Mouse (Mus musculus): ENCODE measurements around the gene Cd7. TPM values are rescaled to one million over a fixed set of nuclear protein-coding genes. Genes with fewer than 3 reads are reported as not detected.
"Not testable (repeated sequence)": the region's sequence is repeated elsewhere in the genome, so short reads cannot be mapped to it uniquely, and the experiment has no call there.

Cd7 gene
- total RNA-seq (2021), result under 1 TPM in 1 of 2 experiments, not detected in 1; 0.26 TPM

- DNase-seq, result no peak
- intact Hi-C loops (cut with DNase I), result no loop called here
Observed at GRCm38 (mm10) chr11:121039302-121039701, at the start of gene Cd7. TSS of gene Cd7 (minus strand) at chr11:121039418.

- DNase-seq, result no peak
- intact Hi-C loops (cut with DNase I), result no loop called here
Observed at GRCm38 (mm10) chr11:121088997-121089396, 49.8 kb upstream of the Cd7 start.

DNA sequence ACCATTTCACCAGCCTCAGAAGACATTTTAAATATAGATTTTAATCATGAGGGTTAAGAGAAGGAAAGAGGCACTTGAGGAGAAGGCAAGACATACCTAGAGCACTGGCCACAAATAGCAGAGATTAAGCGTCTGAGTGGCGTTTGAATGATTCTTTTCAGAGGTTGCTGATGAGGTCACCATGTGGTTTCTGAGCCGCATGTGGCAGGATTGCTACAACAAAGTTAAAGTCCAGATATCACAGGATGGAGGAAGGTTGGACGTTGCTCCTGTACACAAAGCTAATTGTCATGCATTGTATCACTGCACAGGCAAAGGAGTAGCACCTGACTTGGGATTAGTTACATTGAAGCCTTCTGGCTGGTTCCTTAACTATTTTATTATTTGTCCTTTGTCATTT is 47.1 kb upstream of the Cd7 start:
- DNase-seq, result no peak
- intact Hi-C loops (cut with DNase I), result no loop called here

GRCm38 (mm10) chr11:121085181-121085580 is 46.0 kb upstream of the Cd7 start:
- intact Hi-C loops (cut with DNase I), result no loop called here
- no peak for DNase-seq

- peak; percentile 25 to 47 for DNase-seq
- intact Hi-C loops (cut with DNase I), result no loop called here
Observed at GRCm38 (mm10) chr11:121082857-121083500, 43.8 kb upstream of the Cd7 start.

- no peak for DNase-seq
- intact Hi-C loops (cut with DNase I), result no loop called here
Observed at GRCm38 (mm10) chr11:121082250-121082649, 43.0 kb upstream of the Cd7 start.

DNA sequence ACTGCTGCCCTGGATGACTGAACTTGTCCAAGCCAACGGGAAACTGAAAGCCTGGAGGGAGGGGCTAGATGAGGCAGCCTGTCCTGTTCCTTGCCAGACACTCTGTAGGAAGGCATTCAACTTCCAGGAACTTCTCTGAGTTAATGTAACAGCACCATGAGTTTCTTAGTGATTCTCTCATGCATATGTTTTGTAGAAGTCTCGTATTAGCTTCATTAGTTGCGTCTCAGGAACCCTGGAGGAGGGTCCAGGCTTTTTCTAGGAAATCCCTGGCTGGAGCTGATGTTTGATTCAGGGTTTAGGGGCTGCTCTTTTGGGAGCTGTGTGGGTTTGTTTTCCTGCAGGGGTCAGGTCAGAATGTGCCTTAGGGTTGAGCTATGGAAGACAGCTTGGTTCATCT is 41.9 kb upstream of the Cd7 start, which contains the start of gene Sectm1a:
Gene Sectm1a (minus strand): TSS at position 101 of the 400 bp plus-strand sequence.
- no peak for DNase-seq
- intact Hi-C loops (cut with DNase I), result no loop called here

- no peak for DNase-seq
- intact Hi-C loops (cut with DNase I), result no loop called here
Observed at GRCm38 (mm10) chr11:121080330-121080729, 41.1 kb upstream of the Cd7 start.

DNA sequence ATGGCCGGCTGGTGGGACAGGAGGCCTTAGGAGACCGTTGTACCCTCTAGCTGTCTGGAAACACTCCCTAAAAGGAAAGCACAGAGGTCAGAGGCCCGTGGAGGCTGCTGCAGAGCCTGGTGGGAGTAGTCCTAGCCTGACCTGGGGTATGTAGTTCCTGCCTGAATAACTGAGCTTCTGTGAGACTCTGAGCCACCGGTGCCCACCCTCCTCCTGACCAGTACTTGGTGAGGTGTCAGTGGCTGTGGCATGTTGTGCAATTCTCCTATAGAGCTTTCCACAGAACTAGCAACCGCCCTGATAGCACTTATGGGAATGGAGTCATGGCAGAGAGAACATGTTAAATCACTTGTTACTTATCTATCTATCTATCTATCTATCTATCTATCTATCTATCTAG is 36.4 kb upstream of the Cd7 start:
- intact Hi-C loops (cut with DNase I), result loop anchor here (5.0 kb wide), 1 partner anchor 47 kb away; no protein-coding TSS in a partner anchor
- DNase-seq, result no peak

DNA sequence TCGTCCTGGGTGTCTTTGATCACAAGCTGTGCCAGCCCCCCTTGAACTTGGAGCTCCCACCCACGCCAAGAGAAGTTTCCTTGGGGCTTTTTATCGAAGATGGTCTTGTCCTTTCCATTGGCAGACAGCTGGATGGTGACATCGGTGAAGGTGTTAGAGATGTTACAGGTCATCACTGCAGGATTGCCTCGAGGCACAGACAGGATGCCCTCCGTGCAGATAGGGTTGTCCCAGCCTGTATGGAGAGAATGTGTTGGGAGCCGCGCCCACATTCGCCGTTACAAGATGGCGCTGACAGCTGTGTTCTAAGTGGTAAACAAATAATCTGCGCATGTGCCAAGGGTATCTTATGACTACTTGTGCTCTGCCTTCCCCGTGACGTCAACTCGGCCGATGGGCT is 30.4 kb upstream of the Cd7 start:
- intact Hi-C loops (cut with DNase I), result loop anchor here (5.0 kb wide), 1 partner anchor 68 kb away; no protein-coding TSS in a partner anchor
- DNase-seq, result not testable (repeated sequence)

GRCm38 (mm10) chr11:121067895-121068294 is 28.7 kb upstream of the Cd7 start:
- intact Hi-C loops (cut with DNase I), result loop anchor here (5.0 kb wide), 1 partner anchor 69 kb away; no protein-coding TSS in a partner anchor
- no peak for DNase-seq

DNA sequence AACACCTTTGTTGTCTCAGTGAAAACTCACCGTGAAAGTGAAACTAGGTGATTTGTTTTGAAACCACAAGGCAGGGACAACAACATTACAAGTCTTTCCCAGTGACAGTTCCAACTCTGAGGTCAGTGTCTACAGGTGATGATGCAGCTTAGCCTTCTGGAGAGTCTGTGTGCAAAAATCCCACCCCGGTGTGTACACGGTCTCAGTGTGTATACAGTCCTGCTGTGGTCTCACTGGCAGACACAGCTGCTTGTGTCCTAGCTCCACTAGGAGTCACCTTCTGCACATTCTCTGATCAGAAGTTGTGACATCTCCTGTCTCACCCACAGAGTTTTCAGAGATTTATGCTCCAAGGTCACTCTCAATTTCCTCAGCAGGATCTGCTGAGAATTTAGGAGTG is 25.0 kb upstream of the Cd7 start:
- DNase-seq, result no peak

GRCm38 (mm10) chr11:121063379-121063778 is 24.2 kb upstream of the Cd7 start, which contains the start of gene Sectm1b:
TSS of gene Sectm1b (minus strand) at chr11:121063569.
- intact Hi-C loops (cut with DNase I), result loop anchor here (5.0 kb wide), 1 partner anchor 139 kb away; the partner anchor contains the start of genes Hexdc and Ogfod3
- no peak for DNase-seq

More for the DNA sequence above, 25.0 kb upstream of the Cd7 start:
- intact Hi-C loops (cut with DNase I), result loop anchor here (1.0 to 5.0 kb wide), 2 partner anchors 15 to 138 kb away; partner anchors contain the start of genes Hexdc and Ogfod3

DNA sequence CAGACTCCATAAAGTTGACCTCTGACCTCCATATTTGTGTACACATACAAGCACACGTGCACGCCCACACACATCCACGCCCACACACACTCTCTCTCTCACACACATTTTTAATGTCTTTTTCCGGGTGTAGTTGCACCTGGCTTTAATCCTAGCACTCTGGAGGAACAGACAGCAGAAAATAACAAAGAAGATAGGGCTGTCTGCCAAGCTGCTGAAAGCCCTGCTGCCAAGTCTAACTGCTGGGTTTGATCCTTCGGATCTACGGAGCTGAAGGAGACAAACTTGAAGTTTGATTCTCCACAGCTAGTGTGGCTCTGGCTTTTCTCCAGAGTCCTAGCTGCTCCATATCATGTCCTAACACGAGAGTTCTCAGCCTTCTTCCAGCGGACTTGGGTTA is 22.4 kb upstream of the Cd7 start:
- intact Hi-C loops (cut with DNase I), result loop anchor here (5.0 kb wide), 1 partner anchor 141 kb away; the partner anchor contains the start of genes Hexdc and Ogfod3
- peak in 1 of 2 experiments; percentile 27 for DNase-seq

- not testable (repeated sequence) for DNase-seq
- intact Hi-C loops (cut with DNase I), result loop anchor here (5.0 kb wide), 1 partner anchor 142 kb away; the partner anchor contains the start of genes Hexdc and Ogfod3
Observed at GRCm38 (mm10) chr11:121060401-121061067, 21.3 kb upstream of the Cd7 start.

DNA sequence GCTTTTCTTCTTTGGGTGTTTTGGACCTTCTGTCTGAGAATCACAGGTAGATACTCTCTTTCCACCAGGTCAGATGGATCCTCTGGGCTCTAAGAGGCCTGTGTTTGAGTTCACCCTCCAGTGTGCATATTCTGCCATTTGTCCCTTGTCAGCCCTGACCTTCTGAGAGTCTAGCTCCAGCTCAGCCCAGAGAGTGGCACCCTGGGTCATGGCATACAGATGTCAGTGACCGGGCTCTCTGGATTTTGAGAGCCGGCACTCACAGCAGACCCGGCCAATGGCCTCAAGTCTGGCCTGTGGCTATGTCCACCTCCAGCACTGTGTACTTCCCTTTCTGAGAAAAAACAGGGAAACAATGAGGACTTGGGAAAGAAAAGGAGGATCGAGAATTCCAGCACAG is 20.3 kb upstream of the Cd7 start:
- no peak for DNase-seq
- intact Hi-C loops (cut with DNase I), result no loop called here

- intact Hi-C loops (cut with DNase I), result no loop called here
- no peak for DNase-seq
Observed at GRCm38 (mm10) chr11:121058956-121059355, 19.7 kb upstream of the Cd7 start.

DNA sequence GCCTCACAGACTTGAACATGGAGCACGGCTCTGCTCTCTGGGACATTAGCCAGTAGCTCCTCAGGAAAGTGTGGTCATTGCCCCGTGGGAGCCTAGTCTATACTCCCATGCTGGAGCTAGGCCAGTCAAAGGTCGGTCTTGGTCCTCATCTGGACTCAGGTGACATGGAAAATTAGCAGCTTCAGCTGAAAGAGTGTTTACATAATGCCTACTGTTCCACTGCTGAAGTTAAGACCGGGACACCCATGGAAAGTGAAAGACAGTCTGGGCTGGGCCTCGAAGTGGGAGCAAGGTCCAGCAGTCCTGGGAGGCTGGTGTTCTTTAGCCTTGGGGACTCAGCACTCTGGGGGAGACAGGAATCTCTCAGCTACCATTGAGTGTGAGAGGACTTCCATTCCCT is 18.9 kb upstream of the Cd7 start:
- intact Hi-C loops (cut with DNase I), result no loop called here
- DNase-seq, result no peak

DNA sequence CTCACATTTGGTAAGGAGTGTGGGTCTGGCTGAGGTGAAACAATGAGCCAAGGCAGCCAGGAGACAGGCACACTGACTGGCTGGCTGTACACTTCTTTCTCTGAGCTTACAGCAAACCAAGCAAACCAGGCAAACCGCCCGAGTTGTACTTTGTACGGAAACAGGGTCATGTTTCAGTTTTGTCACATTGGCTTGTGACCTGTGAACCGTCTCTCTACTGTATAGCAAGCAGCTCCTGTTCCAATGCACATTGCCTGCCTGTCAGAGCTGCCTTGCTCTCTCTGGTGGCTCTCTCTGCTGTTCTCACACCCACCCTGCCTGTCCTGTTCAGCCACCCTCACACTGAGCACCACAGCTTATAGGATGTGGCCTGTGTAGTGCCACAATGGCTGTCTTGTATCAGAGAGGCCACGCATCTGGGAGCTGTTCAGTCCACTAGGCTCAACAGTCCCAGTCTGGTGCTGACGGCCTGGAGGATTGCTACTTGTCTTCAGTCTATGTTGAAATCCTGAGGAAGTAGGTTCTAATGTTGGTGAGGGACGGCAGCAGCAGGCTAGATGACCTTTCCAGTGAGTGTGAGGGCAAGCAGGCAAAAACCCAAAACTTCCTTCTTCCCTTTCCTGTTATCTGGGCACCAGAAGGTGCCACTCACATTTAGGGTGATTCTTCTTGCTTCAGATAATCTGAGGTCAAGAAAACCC is 17.5 kb upstream of the Cd7 start:
- intact Hi-C loops (cut with DNase I), result no loop called here
- DNase-seq, result no peak

GRCm38 (mm10) chr11:121053536-121053935 is 14.3 kb upstream of the Cd7 start:
- DNase-seq, result peak; percentile 87 to 93
- intact Hi-C loops (cut with DNase I), result no loop called here

- no peak for DNase-seq
- intact Hi-C loops (cut with DNase I), result no loop called here
Observed at GRCm38 (mm10) chr11:121052387-121052786, 13.2 kb upstream of the Cd7 start.

Measured in heart, postnatal 10 days (tissue).